Mouse (Mus musculus): Measurements from ENCODE around the gene Rpn1.

The Rpn1 gene

DNA sequence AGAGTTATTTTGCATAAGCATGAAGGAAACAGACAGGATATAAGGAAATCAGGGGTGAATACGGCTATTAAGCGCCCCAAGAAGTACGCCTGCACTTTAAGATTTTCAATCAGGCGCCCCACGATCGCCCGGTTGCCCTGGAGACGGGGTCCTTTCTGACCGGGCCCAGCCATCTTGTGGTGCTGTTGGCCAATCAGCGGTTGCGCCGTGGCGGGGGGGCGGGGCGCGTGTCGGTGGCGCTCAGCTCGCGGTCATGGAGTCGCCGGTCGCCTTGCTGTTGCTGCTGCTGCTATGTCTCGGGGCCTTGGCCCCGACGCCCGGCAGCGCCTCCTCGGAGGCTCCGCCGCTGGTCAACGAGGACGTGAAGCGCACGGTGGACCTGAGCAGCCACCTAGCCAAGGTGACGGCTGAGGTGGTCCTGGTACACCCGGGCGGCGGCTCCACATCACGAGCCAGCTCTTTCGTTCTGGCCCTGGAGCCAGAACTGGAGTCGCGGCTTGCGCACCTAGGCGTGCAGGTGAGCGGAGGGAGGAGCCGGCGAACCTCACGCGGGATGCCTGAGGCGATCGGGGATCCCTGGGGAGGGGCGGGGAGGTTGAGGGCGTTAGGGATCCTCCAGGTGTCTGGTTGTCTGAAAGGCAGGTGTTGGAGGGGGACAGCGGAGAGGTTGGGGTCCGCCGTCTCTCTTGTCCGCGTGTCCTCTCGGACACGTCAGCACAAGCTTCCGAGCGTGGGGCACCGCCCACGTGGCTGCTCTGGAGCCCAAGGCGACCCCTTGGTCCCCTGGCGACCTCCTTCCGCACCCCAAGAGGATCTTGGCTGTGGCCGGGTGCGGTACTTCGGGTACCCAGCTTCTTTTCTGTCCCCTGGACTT lies at the start of gene Rpn1:
Gene Rpn1, plus strand, starts transcription at position 205 of the 874 bp plus-strand sequence.
- DNase-seq (ENCODE audit: low read depth), result peak; percentile 97

DNA sequence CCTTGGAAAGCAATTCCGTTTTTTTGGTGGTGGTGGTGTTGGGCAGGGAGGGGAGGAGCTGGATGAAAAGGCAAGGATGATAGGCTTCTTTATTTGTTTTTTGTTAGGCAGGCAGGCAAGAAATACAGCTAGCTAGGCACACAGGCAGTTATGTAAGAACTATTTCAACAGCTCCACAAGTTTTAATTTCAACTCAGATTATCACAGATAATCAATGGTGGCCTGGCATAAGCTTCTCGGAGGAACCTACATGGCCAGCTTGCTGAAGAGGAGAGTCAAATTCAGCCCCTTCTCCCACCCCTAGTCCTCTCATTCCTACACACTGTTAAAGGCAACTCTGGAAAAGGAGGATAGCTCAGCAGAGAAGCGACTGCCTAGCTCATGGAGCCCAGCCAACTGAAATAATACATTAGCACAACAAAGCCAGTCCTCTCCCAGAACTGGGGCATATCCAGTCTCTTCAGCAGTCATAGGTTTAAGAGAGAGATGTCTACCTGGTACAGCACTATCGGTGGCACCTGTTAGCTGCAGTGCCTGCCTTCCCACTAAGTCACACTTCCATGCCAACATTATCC lies 46.7 kb upstream of the Rpn1 start:
- DNase-seq (ENCODE audit: low read depth), result no peak

DNA sequence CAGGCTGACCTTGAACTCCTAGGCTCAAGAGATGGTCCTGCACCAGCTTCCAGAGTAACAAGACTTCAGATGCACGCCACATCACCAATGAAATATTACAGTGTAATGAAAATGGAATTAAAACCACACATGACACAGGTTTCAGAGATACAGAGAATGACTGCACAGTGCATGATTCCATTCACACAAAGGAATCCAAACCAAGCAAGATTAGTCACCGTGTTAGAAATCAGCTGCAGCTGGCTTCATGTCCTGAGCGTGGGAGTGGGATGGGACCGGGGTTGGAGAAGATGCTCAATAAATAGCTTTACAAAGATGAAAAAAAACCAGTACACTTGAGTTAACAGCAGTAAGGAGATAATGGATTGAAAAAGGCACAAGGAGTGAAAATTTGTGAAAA lies 44.9 kb upstream of the Rpn1 start:
- no peak for DNase-seq (ENCODE audit: low read depth)

DNA sequence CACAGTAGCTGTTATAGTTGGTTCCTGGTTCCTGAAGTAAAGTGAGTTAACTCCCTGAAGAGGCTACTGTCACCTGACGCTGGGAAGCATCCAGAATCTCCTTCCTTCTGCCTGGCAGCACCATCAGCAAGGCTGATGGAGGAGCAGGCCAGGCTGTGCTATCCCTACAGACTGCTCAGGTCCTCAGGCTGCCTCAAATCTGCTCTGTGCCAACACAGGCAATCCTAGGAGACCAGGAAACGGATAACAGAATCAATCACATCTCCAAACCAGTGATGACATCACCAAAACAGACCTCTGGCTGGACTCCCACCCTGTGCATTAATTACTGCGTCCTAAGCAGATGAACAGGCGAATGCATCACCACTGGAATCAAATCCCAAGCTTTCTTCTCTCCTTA lies 43.1 kb upstream of the Rpn1 start:
- no peak for DNase-seq (ENCODE audit: low read depth)

DNA sequence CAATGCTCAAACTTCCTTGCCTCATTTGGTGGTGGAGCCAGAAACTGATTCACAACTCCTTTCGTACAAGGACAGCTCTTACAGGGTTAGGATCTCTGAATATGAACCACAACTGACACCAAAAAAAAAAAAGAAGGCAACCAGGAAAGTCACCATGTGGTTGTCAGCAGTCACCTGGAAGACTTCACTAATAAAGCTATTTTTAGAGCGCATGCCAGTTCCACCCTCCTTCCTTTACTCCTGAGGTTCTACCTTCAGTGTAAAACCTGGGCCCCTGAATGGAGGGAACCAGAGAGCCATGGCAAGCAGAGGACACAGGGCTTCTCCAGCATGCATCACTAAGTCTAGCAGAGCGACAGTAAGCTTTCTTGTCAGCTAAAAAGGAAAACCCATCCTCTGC lies 41.9 kb upstream of the Rpn1 start:
- no peak for DNase-seq (ENCODE audit: low read depth)

DNA sequence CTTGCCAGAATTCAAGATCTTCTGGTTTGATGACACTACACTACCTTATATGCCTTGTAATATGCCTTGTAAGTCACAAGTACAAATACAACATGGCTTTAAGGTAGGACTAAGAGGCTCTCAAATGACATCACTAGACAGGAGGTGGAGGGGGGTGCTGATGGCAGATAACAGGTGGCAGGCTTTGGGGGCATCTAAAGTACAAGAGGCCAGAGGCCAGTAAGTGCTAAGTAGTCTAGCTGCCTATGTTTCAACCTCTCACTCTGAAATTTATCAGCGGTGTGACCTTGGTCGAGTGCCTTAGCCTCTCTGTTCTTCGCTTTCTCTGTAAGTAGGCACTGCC lies 40.1 kb upstream of the Rpn1 start:
- no peak for DNase-seq (ENCODE audit: low read depth)

DNA sequence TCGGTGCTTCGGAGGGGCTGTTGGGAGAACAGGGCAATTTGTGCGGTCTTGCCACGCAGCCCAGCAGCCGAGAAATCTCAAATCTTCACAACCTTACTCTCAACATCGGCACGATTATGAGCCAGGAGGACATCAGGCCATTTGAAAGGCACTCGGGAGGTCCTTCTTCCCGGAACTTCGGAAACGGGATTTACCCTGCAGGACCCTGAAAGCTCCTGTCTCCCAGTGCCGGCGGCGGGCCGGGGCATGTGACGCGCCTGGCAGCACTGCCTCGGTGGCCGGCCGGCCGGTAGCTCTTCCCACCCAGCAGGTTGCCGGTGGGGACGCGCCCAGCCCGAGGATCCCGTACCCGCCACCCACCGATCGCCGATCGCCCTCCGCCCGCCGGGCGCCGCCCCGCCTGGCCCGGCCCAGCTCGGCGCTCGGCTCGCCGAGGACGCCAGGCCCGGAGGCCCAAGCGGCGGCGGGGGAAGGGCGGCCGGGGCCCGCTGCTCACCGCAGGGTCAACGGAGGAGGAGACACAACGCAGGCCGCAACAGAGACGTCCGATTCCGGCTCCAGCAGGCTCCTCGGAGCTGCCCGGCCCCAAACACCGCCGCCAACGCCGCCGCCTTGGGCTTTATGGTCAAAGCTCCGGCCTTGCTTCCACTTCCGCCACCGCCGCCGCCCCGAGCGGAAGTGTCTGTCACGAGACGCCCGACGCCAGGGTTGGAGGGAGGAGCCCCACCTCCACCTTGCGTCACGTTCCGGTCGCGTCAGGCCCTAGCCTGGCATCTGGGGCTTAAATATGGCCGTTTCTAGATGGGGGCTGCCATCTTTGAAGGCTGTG lies 39.5 kb upstream of the Rpn1 start, which contains the start of gene Rab7:
Gene Rab7, minus strand, starts transcription at position 694 of the 829 bp plus-strand sequence.
- peak; percentile 96 for DNase-seq (ENCODE audit: low read depth)

DNA sequence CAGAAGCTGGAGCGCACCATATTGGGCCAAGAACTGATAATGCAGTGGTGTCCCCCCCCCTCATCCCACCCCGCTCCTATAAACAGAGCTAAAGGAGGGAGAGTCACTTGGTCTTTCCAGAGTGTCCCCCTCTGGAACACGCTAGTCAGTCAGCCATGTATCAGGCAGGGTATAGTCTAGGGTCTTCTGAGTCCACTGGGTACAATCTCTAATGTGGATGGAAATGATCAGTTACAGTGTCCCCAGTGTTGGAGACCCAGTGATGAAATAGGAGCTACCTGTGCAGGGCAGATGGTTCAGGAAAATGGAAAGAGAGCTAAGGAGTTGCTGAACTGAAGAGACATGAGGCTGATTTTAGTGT lies 38.9 kb upstream of the Rpn1 start:
- no peak for DNase-seq (ENCODE audit: low read depth)

DNA sequence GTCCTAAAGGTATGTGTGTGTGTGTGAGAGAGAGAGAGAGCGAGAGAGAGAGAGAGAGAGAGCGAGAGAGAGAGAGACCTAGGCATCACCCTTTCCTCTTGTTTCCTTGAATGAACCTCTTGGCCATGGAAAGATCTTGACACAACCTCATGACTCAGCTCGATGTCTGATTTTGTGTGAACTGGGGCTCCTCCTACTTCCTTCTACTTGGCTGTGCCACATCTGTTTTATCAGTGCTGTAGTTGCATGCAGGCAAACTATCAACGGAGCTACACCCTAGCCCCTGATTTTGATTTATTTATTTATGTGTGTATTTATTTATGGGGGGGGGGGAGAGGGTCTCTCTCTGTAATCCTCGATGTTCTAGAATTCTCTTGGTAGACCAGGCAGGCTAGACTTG lies 36.4 kb upstream of the Rpn1 start:
- DNase-seq (ENCODE audit: low read depth), result no peak

DNA sequence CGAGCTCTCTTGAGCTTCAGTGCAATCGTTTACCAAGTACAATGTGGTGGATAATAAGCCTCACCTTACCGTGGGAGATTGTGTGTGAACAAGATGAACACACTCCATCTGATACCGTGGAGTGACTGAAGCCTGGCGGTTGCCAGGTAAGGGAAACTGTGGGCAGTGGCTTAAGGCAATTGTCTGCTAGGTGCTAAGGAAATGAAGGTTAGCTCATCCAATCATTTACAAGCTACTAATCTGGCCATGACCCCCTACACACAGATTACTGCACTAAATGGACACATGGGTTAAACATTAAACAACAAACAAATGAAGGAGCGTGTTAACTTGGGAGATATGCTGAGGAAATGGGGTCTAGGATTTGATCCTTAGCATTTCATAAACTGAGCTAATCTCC lies 35.3 kb upstream of the Rpn1 start:
- no peak for DNase-seq (ENCODE audit: low read depth)

DNA sequence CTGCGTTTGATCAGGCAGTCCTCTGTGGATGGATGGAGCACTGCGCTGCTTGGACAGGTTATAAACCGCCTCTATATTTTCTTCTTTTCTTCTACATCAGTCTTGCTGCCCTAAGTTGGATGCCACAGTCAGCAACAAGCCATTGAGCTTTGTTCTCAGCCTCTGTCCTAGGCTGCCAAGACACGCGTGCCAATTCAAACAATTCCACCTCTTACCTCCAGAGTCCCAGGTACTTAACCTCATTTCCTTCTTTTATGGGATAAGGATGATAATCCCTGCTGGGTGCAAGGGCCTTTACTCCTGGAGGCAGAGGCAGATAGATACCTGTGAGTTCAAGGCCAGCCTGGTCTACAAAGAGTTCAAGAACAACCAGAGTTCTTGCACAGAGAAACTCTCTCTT lies 33.1 kb upstream of the Rpn1 start:
- DNase-seq (ENCODE audit: low read depth), result no peak

DNA sequence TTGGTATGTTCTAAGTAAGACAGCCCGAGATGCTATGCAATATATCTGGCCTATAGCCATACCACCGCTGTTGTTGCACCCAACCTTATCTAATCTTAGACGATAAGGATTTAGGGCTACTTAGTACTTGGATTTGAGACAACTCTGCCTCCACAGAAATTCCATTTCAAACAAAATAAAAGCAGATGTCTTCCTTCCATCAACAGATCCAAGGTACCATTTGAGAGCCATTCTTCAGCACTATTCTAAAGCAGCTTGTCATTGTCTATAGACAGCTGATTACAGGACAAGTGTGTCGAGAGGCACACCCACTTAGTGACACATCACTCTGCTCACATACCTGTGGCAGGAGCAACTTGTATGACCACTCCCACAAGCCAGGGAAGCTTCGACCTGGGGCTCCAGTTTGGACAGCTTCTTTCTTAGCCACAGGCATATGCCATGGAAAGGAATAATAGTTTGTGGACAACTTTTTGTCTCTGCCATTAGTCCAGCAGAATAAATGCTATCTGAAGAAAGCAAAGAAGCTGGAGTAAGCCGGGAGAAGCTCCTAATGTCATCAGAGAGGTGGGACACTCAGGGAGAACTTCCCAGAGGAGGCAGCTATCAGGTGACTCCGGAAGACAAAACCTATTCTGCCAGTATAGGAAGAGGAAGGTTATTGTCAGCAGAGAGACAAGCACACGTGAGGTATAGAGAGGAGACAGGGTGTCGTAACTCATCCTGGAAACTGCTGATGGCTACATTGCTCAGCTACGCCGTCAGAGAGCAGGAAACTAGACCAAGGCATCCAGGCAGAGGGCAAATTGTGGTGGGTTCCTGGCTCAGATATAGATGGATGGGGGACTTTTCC lies 30.8 kb upstream of the Rpn1 start:
- DNase-seq (ENCODE audit: low read depth), result no peak

DNA sequence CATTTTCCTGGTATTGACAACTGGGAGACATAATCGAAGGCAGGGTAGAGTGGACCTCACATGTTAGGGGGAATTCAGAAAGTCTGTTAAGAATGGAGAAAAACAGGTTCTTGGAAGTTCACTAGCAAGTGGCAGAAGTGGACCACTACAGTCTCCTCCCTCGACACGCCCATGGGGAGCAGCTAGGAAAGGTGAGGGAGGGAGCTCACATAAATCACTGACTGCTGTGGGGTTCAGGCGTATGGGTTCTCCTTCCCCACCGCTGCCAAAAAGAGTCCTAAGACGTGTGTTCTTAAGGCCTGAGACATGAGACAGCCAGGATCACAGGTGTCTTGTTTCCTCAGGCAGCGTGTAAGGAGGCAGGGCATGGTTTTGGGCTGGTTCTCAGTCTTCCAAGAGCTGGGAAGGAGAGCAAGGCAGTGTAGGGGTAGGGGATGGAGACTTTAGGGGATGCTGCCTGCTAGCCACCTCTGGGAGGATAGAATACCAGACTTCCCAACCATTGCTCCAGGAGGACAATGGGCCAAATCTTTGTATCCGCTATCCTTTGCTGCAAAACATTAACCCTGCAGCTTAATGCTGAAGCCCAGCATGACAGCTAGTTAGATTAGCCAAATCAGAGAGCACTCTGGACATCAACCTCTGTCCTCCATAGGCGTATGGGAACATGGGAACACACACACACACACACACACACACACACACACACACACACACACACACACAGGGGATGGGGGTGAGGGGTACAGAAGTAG lies 30.0 kb upstream of the Rpn1 start:
- DNase-seq (ENCODE audit: low read depth), result no peak

DNA sequence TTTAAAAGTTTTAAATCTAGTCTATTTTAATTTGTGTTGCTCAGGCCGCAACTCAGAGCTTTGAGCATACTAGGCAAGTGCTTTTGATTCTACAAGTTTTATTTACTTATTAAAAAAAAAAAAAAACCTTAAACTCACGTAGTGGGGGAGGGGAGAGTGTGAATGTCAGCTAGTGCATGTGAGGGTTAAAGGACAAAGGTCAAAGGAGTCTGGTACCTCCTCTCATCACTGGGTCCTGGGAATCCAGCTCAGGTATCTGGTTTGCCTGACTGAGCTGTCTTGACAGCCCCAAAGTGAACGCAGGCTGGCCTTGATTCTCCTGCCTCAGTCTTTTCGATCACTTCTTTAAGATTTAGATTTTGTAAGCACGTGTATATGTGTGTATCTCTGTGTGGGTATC lies 28.6 kb upstream of the Rpn1 start:
- DNase-seq (ENCODE audit: low read depth), result no peak

DNA sequence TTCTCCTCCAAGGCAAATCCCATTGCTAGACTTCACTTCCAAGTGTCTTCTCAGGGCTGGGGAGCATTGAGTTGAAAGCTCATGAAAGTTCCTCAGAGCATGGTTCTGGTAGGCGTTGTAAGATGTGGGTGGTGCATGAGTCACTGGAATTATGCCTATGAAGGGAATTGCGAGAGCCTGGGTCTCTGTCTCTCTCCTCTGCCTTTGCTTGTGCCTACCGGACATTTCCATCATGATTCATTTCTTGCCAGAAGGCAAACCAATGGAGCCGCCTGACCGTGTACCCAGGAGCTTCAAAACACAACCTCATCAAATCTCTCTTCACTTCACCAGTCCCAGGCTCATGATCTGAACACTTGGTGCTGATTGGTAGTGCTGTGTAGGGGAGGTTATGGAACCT lies 27.4 kb upstream of the Rpn1 start:
- no peak for DNase-seq (ENCODE audit: low read depth)

DNA sequence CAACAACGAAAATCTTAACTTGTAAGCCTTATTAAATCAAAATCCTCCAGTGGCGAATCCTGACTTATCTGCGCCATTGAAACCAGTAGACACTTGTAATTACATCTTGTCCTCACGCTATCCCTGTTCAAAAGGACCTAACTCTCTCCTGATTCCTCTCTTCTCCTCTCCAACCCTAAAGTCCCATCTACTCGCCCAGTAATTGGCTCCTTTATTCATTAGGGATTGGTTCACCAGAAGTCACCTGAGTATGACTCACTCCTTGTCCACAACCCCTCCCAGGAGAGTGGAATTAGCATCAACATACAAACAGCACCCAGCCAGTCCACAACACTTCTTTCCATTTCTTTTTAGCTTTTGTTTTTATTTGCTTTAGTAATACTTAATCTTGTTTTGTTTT lies 24.4 kb upstream of the Rpn1 start:
- DNase-seq (ENCODE audit: low read depth), result no peak

DNA sequence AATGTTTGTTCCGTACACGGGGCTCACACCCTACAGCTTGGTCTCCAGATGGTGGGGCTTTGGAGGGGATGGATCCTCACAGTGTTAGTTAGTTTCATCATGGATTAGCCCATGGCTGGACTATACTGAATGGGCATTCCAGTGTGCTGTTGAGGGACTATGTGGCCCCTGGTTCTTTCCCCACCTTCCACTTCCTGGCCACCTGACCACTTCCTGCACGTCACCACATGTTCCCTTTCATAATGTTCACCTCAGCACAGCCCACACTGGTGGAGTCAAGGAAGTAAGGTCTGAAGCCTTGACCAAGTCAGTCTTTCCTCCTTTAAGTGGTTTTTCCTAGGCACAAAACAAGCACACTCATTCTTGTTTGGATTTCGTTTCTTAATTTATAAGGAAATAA lies 23.7 kb upstream of the Rpn1 start:
- DNase-seq (ENCODE audit: low read depth), result peak; percentile 35

DNA sequence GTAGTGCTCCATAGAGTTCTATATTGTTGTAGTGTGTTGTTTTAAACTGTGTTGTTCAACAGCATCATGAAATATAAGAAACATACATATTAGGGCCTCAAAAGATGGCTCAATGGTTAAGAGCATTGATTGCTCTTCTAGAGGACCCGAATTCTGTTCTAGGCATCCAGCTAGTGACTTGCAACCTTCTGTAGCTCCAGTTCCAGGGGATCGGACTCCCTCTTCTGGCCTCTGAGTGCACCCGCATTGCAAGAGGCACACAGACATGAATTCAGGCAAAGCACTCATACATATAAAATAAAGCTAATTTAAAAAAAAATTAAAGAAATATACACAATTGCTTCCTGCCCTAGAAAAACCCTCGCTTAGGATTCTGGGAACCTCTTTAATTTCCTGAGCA lies 22.9 kb upstream of the Rpn1 start:
- no peak for DNase-seq (ENCODE audit: low read depth)

DNA sequence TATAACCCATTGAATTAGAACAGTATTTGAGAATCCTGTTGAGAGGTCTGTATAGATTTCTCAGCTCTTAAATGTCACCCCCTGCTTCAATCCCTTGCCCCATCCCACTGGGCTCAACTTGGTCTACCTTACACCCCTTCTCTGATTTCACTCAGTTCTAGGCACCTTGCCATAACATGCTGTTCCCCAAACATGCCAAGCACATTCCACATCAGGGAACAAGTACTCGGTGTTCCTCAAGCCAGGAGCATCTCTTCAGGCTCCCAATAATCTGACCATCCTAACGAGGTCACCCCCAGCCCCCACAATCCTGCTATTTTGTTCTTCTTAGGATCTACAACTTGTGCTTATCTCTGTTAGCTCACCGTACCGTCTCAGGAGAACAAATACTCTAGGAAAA lies 21.9 kb upstream of the Rpn1 start:
- no peak for DNase-seq (ENCODE audit: low read depth)

DNA sequence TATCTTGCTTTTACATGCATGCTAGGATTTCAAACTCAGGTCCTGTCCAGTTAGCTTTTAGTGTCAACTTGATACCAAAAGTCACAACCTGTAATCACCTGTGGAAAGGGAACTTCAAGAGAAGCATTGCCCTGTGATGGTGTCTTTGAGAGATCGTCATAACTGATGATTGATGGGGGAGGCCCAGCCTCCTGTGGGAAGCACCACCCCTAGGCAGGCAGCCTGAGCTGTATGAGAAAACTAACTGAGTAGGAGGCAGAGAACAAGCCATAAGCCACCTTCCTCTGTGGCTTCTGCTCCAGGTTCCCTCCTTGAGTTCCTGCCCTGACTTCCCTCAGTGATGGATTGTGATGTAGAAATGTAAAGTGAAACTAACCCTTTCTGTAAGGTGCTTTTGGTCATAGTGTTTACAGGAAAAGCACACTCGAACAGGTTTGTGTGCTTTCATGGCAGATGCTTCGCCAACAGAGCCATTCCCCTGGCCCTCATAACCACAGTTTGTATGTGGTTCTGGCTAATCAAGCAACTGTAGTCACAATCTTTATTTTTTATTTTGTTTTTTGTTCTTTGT lies 20.1 kb upstream of the Rpn1 start:
- peak; percentile 47 for DNase-seq (ENCODE audit: low read depth)

DNA sequence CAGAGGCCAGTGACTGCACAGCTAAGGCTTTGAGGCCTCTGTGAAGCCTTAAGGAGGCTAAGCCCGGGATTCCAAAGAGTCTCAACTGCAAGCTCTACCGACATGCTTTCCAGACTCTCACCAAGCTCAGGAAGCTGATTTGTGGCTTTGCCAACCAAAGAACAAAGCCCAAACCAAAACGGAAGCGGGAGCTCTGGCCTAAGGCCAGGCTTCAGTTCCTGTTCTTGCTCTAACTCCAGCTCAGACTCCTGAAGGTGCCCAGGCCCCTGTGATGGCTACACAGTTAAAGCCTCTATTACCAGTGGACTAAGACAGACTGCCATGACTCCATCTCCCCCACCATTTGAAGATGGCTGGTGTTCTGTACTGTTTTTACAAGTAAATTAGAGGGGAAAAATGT lies 19.2 kb upstream of the Rpn1 start:
- DNase-seq (ENCODE audit: low read depth), result no peak
